Mouse (Mus musculus) cerebellum, adult (tissue): ENCODE results near the gene Olfr1106.

Experiments used
- ATAC-seq: cut with Nextera tagmentation; 2 replicates; pipeline ENCODE4 v1.9.2; 2017; ENCODE audit warnings: mild to moderate bottlenecking, moderate library complexity, mixed read lengths; ENCODE audit not compliant: insufficient number of reproducible peaks, low FRiP score, low TSS enrichment

Olfr1106 gene

GRCm38 (mm10) chr2:87052173-87052572 is at the start of gene Olfr1106:
Olfr1106 (minus strand) TSS chr2:87052273.
- no peak for ATAC-seq

- ATAC-seq = no peak
Observed at GRCm38 (mm10) chr2:87095908-87096307, 43.8 kb upstream of the Olfr1106 start, which contains the start of gene Olfr1109. Olfr1109 (minus strand) TSS chr2:87096008.

GRCm38 (mm10) chr2:87075717-87076116 is 23.6 kb upstream of the Olfr1106 start, which contains the start of gene Olfr1107:
Olfr1107 (minus strand) TSS chr2:87075817.
- no peak for ATAC-seq

GRCm38 (mm10) chr2:87036431-87036830 is 15.6 kb downstream of the Olfr1106 start, which contains the start of gene Olfr1105:
Olfr1105 (minus strand) TSS chr2:87036531.
- no peak for ATAC-seq

GRCm38 (mm10) chr2:87026980-87027379 is 25.1 kb downstream of the Olfr1106 start, which contains the start of gene Olfr1104:
Olfr1104 (minus strand) TSS chr2:87027080.
- no peak for ATAC-seq

- ATAC-seq = no peak
Observed at GRCm38 (mm10) chr2:86998098-86998497, 54.0 kb downstream of the Olfr1106 start, which contains the start of gene Olfr1102. Olfr1102 (plus strand) TSS chr2:86998398.
